Mouse (Mus musculus): Measurements from ENCODE around the gene Zfpl1. TPM values are rescaled to one million over a fixed set of nuclear protein-coding genes. Genes with fewer than 3 reads are reported as not detected.
A peak's percentile ranks its signal among the peaks of the same experiment; 100 is the strongest.
"Not testable (repeated sequence)": the region's sequence is repeated elsewhere in the genome, so short reads cannot be mapped to it uniquely, and the experiment has no call there.

The Zfpl1 gene
- 52.1 and 55.3 TPM in 2 replicates for polyA plus RNA-seq (2015; fragmentation: Nextera tagmentation; extraction: Ambion mirVana)

GRCm38 (mm10) chr19:6084478-6085248 is at the start of gene Zfpl1, which contains the start of gene Cdca5:
Gene Zfpl1 (minus strand): TSS chr19:6084956.
Gene Cdca5 (plus strand): TSS chr19:6084983.
- peak; percentile 99 for DNase-seq (ENCODE audit: low spot score)

- not testable (repeated sequence) for DNase-seq (ENCODE audit: low spot score)
Observed at GRCm38 (mm10) chr19:6133197-6133596, 48.4 kb upstream of the Zfpl1 start.

GRCm38 (mm10) chr19:6132171-6132827 is 47.5 kb upstream of the Zfpl1 start:
- no peak for DNase-seq (ENCODE audit: low spot score)

- not testable (repeated sequence) for DNase-seq (ENCODE audit: low spot score)
Observed at GRCm38 (mm10) chr19:6130414-6131128, 45.8 kb upstream of the Zfpl1 start.

- DNase-seq (ENCODE audit: low spot score) = peak; percentile 99
Observed at GRCm38 (mm10) chr19:6127760-6128341, 43.1 kb upstream of the Zfpl1 start, which contains the start of gene Snx15. Gene Snx15 (minus strand): TSS chr19:6128304.

- DNase-seq (ENCODE audit: low spot score) = no peak
Observed at GRCm38 (mm10) chr19:6126789-6127580, 42.2 kb upstream of the Zfpl1 start.

GRCm38 (mm10) chr19:6126289-6126688 is 41.5 kb upstream of the Zfpl1 start:
- peak; percentile 73 for DNase-seq (ENCODE audit: low spot score)

- no peak for DNase-seq (ENCODE audit: low spot score)
Observed at GRCm38 (mm10) chr19:6124898-6125297, 40.1 kb upstream of the Zfpl1 start.

- no peak for DNase-seq (ENCODE audit: low spot score)
Observed at GRCm38 (mm10) chr19:6123330-6123729, 38.6 kb upstream of the Zfpl1 start.

- no peak for DNase-seq (ENCODE audit: low spot score)
Observed at GRCm38 (mm10) chr19:6121761-6122160, 37.0 kb upstream of the Zfpl1 start.

- no peak for DNase-seq (ENCODE audit: low spot score)
Observed at GRCm38 (mm10) chr19:6118677-6119185, 34.0 kb upstream of the Zfpl1 start.

- peak; percentile 93 for DNase-seq (ENCODE audit: low spot score)
Observed at GRCm38 (mm10) chr19:6117986-6118676, 33.4 kb upstream of the Zfpl1 start, which contains the start of gene Sac3d1. Gene Sac3d1 (minus strand): TSS chr19:6118650.

GRCm38 (mm10) chr19:6117346-6117985 is 32.7 kb upstream of the Zfpl1 start:
- DNase-seq (ENCODE audit: low spot score) = peak; percentile 6

- DNase-seq (ENCODE audit: low spot score) = no peak
Observed at GRCm38 (mm10) chr19:6116113-6116850, 31.5 kb upstream of the Zfpl1 start.

GRCm38 (mm10) chr19:6113116-6113515 is 28.4 kb upstream of the Zfpl1 start:
- no peak for DNase-seq (ENCODE audit: low spot score)

GRCm38 (mm10) chr19:6105586-6105985 is 20.8 kb upstream of the Zfpl1 start, which contains the start of gene Naaladl1:
Gene Naaladl1 (plus strand): TSS chr19:6105782.
- no peak for DNase-seq (ENCODE audit: low spot score)

GRCm38 (mm10) chr19:6104476-6104875 is 19.7 kb upstream of the Zfpl1 start:
- no peak for DNase-seq (ENCODE audit: low spot score)

- DNase-seq (ENCODE audit: low spot score) = no peak
Observed at GRCm38 (mm10) chr19:6102169-6102853, 17.6 kb upstream of the Zfpl1 start.
